Mouse (Mus musculus): Measurements from ENCODE around the gene Rwdd2b. TPM values are rescaled to one million over a fixed set of nuclear protein-coding genes. Genes with fewer than 3 reads are reported as not detected.

Gene Rwdd2b
- total and polyA plus RNA-seq, 2 experiments from 2014 or later, result 4.0 to 9.1 TPM

DNA sequence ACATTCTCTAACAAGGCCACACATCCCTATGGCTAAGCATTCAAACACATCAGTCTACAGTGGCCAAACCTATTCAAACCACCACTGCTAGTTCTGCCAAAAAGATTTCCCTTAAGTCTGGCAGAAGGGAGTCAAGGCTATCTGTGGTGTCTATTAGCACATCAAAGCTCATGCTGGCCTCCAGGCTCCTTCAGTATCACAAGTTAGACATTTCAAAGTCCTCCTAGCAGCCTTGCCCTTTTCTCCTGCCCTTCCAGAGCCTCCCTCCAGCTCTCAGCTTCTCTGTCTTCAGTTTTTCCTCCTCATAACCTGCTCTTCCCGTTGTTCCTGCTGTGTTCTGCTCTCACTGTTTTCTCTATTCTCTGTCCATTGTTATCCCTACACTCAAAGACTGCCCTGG is 3.7 kb upstream of the Rwdd2b start:
- Histone ChIP-seq H3K9ac (replicated peaks; ENCODE audit: low read depth, low read length) (no peak overlapping the region), H3K27ac (ENCODE audit: low read depth) (no peak overlapping the region), H3K4me1 (ENCODE audit: control insufficient read depth, insufficient read depth) (peaks cover 14% of the 10 kb centered on the region), H3K4me2 (ENCODE audit: low read depth, low read length) (no peak overlapping the region), H3K36me3 (replicated peaks; ENCODE audit: control insufficient read depth, insufficient read depth, low read length) (no peaks in the 10 kb centered on the region), H3K27me3 (ENCODE audit: control insufficient read depth, insufficient read depth, low read length) (no peaks in the 10 kb centered on the region), H3K9me3 (replicated peaks; ENCODE audit: control insufficient read depth, low read length) (no peaks in the 10 kb centered on the region), H3K4me3 (ENCODE audit: low read depth, low read length) (no peak overlapping the region)
- WGBS, result 34% methylated on average over 1 of the region's 1 CpGs
- no peak for DNase-seq (ENCODE audit: low spot score)
- TF ChIP-seq EP300 (IDR thresholded peaks at IDR 0.05; ENCODE audit: low read depth) (no peak), CTCF (IDR thresholded peaks at IDR 0.05; ENCODE audit: low read depth) (no peak)
- no peak for ATAC-seq (ENCODE audit: insufficient read depth, low read depth)

DNA sequence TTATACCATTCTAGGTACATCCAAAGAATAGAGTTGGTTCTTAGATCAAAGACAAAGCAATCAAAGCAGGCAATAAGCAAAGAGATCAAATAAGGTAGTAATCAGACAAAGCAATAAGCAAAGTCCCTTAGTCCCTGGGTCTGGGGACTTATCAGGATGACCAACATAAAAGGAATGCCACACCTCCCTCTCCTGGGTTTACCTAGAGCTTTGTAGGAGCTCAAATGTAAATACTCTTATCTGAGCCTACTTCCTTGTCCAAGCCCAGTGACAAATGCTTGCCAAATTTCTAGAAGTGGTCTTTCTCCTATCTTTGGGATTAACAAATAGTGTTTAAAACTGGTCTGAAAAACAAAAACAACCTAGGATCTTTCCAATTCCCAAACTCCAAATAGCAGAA is 2.9 kb upstream of the Rwdd2b start:
- TF ChIP-seq EP300 (IDR thresholded peaks at IDR 0.05; ENCODE audit: low read depth), result no peak
- TF ChIP-seq CTCF (IDR thresholded peaks at IDR 0.05; ENCODE audit: low read depth), result no peak
- Histone ChIP-seq H3K9ac (replicated peaks; ENCODE audit: low read depth, low read length) (no peak overlapping the region), H3K27me3 (ENCODE audit: control insufficient read depth, insufficient read depth, low read length) (no peaks in the 10 kb centered on the region), H3K4me1 (ENCODE audit: control insufficient read depth, insufficient read depth) (peaks cover 14% of the 10 kb centered on the region), H3K36me3 (replicated peaks; ENCODE audit: control insufficient read depth, insufficient read depth, low read length) (no peaks in the 10 kb centered on the region), H3K27ac (ENCODE audit: low read depth) (no peak overlapping the region), H3K9me3 (replicated peaks; ENCODE audit: control insufficient read depth, low read length) (no peaks in the 10 kb centered on the region), H3K4me3 (ENCODE audit: low read depth, low read length) (no peak overlapping the region), H3K4me2 (ENCODE audit: low read depth, low read length) (no peak overlapping the region)
- ATAC-seq (ENCODE audit: insufficient read depth, low read depth), result no peak
- no peak for DNase-seq (ENCODE audit: low spot score)

DNA sequence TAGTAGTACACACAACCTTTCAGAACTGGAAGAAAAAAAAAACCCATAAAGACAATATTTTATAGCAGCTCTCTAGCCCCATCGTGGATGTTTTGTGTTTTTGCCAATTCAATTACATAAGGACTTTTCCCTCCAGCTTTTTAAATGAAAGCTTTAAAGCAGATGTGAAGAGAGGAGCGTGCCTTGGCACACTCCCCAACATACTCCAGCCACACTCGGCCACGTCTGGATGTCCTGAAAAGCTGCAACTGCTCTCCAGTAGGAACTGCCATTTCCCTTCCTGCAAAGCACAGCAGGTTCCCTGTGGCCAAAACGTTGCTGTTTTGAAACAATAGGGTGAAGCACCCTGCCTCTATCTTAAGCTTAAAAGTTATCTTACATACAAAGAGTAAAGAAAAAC is 1.9 kb upstream of the Rwdd2b start:
- DNase-seq (ENCODE audit: low spot score) (no peak), ATAC-seq (ENCODE audit: insufficient read depth, low read depth) (no peak)
- no peak overlapping the region for H3K4me2 ChIP-seq (ENCODE audit: low read depth, low read length)
- no peak overlapping the region for H3K27ac ChIP-seq (ENCODE audit: low read depth)
- H3K4me1 ChIP-seq (ENCODE audit: control insufficient read depth, insufficient read depth), result peaks cover 14% of the 10 kb centered on the region
- H3K4me3 ChIP-seq (ENCODE audit: low read depth, low read length), result no peak overlapping the region
- no peaks in the 10 kb centered on the region for H3K9me3 ChIP-seq (replicated peaks; ENCODE audit: control insufficient read depth, low read length)
- H3K27me3 ChIP-seq (ENCODE audit: control insufficient read depth, insufficient read depth, low read length), result no peaks in the 10 kb centered on the region
- H3K36me3 ChIP-seq (replicated peaks; ENCODE audit: control insufficient read depth, insufficient read depth, low read length), result no peaks in the 10 kb centered on the region
- TF ChIP-seq CTCF (IDR thresholded peaks at IDR 0.05; ENCODE audit: low read depth) (no peak), EP300 (IDR thresholded peaks at IDR 0.05; ENCODE audit: low read depth) (no peak)
- WGBS, result 38% methylated on average over 5 of the region's 5 CpGs
- no peak overlapping the region for H3K9ac ChIP-seq (replicated peaks; ENCODE audit: low read depth, low read length)

DNA sequence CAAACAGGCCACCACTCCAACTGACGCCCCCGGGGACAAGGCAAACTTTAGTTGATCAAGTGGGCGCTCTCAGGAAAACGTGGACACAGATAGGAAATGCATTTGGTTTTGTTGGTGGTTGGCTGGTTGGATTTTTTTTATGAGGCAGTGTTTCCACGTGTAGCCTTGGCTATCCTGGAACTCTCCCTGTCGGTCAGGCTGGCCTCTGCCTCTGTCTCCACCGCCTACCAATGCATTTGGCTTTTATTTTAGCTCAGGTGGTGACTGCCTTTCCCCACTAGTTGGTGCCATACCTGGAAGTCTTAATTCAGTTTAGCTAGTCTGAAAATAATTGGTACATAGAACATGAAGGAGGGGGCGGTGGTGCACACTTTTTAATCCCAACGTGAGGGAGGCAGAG is 716 bp upstream of the Rwdd2b start:
- peaks cover 7% of the 10 kb centered on the region for H3K36me3 ChIP-seq (replicated peaks; ENCODE audit: control insufficient read depth, insufficient read depth, low read length)
- 20% methylated on average over 9 of the region's 9 CpGs for WGBS
- peak overlapping the region; percentile 83 for H3K4me2 ChIP-seq (ENCODE audit: low read depth, low read length)
- peak overlapping the region; percentile 72 for H3K4me3 ChIP-seq (ENCODE audit: low read depth, low read length)
- H3K27ac ChIP-seq (ENCODE audit: low read depth), result peak overlapping the region; percentile 89; the same call in 1 of the 2 replicates
- H3K9ac ChIP-seq (replicated peaks; ENCODE audit: low read depth, low read length), result peak overlapping the region; percentile 69
- TF ChIP-seq CTCF (IDR thresholded peaks at IDR 0.05; ENCODE audit: low read depth), result peak; percentile 47
- no peak for TF ChIP-seq EP300 (IDR thresholded peaks at IDR 0.05; ENCODE audit: low read depth)
- no peaks in the 10 kb centered on the region for H3K9me3 ChIP-seq (replicated peaks; ENCODE audit: control insufficient read depth, low read length)
- H3K27me3 ChIP-seq (ENCODE audit: control insufficient read depth, insufficient read depth, low read length), result no peaks in the 10 kb centered on the region
- ATAC-seq (ENCODE audit: insufficient read depth, low read depth) (no peak), DNase-seq (ENCODE audit: low spot score) (peak; percentile 26)
- H3K4me1 ChIP-seq (ENCODE audit: control insufficient read depth, insufficient read depth), result peaks cover 14% of the 10 kb centered on the region

DNA sequence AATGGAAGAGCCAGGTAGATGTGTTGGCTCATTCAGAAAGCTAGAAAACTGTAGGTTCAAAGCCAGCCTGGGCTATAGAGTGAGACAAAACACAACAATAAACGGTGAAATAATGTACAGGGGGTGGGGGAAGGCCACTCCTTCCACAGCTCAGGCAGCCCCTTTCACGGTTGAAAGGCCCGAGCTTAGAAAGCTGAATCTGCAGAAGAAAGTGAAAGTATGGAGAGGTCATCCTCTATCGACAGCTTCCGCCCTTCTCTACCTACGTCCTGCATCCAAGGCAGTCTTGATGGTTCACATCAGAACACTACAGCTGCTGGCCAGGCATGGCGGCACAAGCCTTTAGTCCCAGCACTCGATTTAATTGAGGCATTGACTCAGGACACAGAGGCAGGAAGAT is 1.7 kb downstream of the Rwdd2b start:
- Histone ChIP-seq H3K27ac (ENCODE audit: low read depth) (no peak overlapping the region), H3K9me3 (replicated peaks; ENCODE audit: control insufficient read depth, low read length) (no peaks in the 10 kb centered on the region), H3K4me3 (ENCODE audit: low read depth, low read length) (no peak overlapping the region), H3K4me2 (ENCODE audit: low read depth, low read length) (no peak overlapping the region), H3K9ac (replicated peaks; ENCODE audit: low read depth, low read length) (no peak overlapping the region), H3K36me3 (replicated peaks; ENCODE audit: control insufficient read depth, insufficient read depth, low read length) (peaks cover 13% of the 10 kb centered on the region), H3K27me3 (ENCODE audit: control insufficient read depth, insufficient read depth, low read length) (no peaks in the 10 kb centered on the region), H3K4me1 (ENCODE audit: control insufficient read depth, insufficient read depth) (peaks cover 14% of the 10 kb centered on the region)
- ATAC-seq (ENCODE audit: insufficient read depth, low read depth) (no peak), DNase-seq (ENCODE audit: low spot score) (no peak)
- 85% methylated on average over 8 of the region's 8 CpGs for WGBS
- TF ChIP-seq EP300 (IDR thresholded peaks at IDR 0.05; ENCODE audit: low read depth) (no peak), CTCF (IDR thresholded peaks at IDR 0.05; ENCODE audit: low read depth) (no peak)

DNA sequence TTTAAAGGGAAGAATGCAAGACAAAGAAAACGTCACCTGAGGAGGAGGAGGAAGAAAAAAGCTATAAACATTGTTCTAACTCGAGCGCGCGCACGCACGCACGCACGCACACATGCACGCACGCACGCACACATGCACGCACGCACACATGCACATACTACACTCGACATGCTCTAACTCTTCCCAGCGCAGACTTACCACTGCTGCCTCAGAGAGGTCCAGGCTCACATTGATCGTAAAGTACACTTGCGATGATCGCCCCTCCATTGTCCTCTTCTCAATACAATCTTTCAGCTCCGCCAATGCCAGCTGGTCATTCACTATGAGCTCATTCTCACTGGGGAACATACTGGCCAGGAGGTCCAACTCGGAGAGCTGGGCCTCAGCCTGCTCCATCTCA is 3.3 kb downstream of the Rwdd2b start:
- Histone ChIP-seq H3K4me1 (ENCODE audit: control insufficient read depth, insufficient read depth) (peaks cover 14% of the 10 kb centered on the region), H3K36me3 (replicated peaks; ENCODE audit: control insufficient read depth, insufficient read depth, low read length) (peaks cover 13% of the 10 kb centered on the region), H3K4me3 (ENCODE audit: low read depth, low read length) (no peak overlapping the region), H3K9me3 (replicated peaks; ENCODE audit: control insufficient read depth, low read length) (no peaks in the 10 kb centered on the region), H3K9ac (replicated peaks; ENCODE audit: low read depth, low read length) (no peak overlapping the region), H3K27me3 (ENCODE audit: control insufficient read depth, insufficient read depth, low read length) (no peaks in the 10 kb centered on the region), H3K27ac (ENCODE audit: low read depth) (no peak overlapping the region), H3K4me2 (ENCODE audit: low read depth, low read length) (no peak overlapping the region)
- WGBS, result 90% methylated on average over 21 of the region's 21 CpGs
- no peak for DNase-seq (ENCODE audit: low spot score)
- no peak for TF ChIP-seq EP300 (IDR thresholded peaks at IDR 0.05; ENCODE audit: low read depth)
- TF ChIP-seq CTCF (IDR thresholded peaks at IDR 0.05; ENCODE audit: low read depth), result no peak
- no peak for ATAC-seq (ENCODE audit: insufficient read depth, low read depth)

Data from heart, postnatal 0 days (tissue).